Mouse (Mus musculus) T-helper 2 cell (primary cell): Measurements from ENCODE around the gene Kctd18.

Experiments used
- in situ Hi-C: fragments of 300-600 bp; cut with MboI, MseI; formaldehyde crosslinking; loops from one replicate; pipeline ENCODE4 v1.15.1; 2025; ENCODE audit warnings: high pct_unique_total_duplicates

The Kctd18 gene

GRCm38 (mm10) chr1:57905912-57906311, 112.8 kb downstream of the Kctd18 start:
- in situ Hi-C loops = no loop called here
